In the genomic region with DNA sequence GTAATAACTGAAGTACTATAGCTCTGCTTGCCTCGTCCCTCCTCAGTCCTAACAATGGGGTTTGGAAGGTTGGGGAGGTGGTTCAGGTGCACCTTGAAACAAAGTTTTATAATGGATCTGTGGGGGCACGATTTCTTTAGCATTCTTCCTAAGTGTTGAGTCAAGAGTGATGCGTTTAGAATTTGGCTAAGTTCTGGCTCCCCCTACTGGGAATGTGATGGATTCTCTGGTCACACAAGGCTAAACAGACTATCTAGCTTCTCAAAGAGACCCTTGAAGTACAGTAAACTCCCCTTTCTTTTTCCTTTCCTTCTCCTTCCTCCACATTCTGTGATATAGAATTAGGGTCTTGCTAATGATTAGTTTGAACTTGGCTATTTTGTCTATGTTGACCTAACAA, we compare ENCODE assay signal across 8 mouse cellular contexts. TPM values are rescaled to one million over a fixed set of nuclear protein-coding genes. Genes with fewer than 3 reads are reported as not detected.
DNase-seq lines count a peak whose midpoint lies in the region; ATAC-seq and TF ChIP-seq lines count a peak whose summit lies in the region.

No protein-coding gene starts in this region.

- H3K4me1 ChIP-seq in heart, postnatal 0 days (ENCODE audit: control insufficient read depth, insufficient read depth) = no peaks in the 10 kb centered on the region
- no peaks in the 10 kb centered on the region for H3K4me1 ChIP-seq in testis, adult 2 months (ENCODE audit: control insufficient read depth, insufficient read depth, low read length)
- no peaks in the 10 kb centered on the region for H3K4me1 ChIP-seq in kidney, postnatal 0 days (replicated peaks; ENCODE audit: insufficient read depth, low read length)
- H3K4me1 ChIP-seq in stomach, postnatal 0 days (replicated peaks; ENCODE audit: control insufficient read depth, insufficient read depth) = no peaks in the 10 kb centered on the region

- peak; percentile 77 for DNase-seq in heart, postnatal 0 days (ENCODE audit: low spot score)
- no peak for DNase-seq in heart, adult 11 months
- no peak for DNase-seq in testis, postnatal 14 days (ENCODE audit: low spot score)
- peak; percentile 70 for DNase-seq in adipocyte (ENCODE audit: low spot score)
- DNase-seq in kidney, postnatal 0 days (ENCODE audit: low spot score) = peak; percentile 84
- no peak for DNase-seq in stomach, postnatal 0 days (ENCODE audit: low spot score)
- no peak for DNase-seq in right cerebral cortex, postnatal 36 days (ENCODE audit: low spot score in 2 of 2)

- H3K4me2 ChIP-seq in heart, postnatal 0 days (ENCODE audit: low read depth, low read length) = no peak overlapping the region
- no peak overlapping the region for H3K4me2 ChIP-seq in kidney, postnatal 0 days (ENCODE audit: low read length)
- no peak overlapping the region for H3K4me2 ChIP-seq in stomach, postnatal 0 days (replicated peaks; ENCODE audit: low read depth)

- no peaks in the 10 kb centered on the region for H3K9me3 ChIP-seq in heart, postnatal 0 days (replicated peaks; ENCODE audit: control insufficient read depth, low read length)
- H3K9me3 ChIP-seq in kidney, postnatal 0 days (replicated peaks; ENCODE audit: low read length) = no peaks in the 10 kb centered on the region
- no peaks in the 10 kb centered on the region for H3K9me3 ChIP-seq in stomach, postnatal 0 days (ENCODE audit: control insufficient read depth, low read length)

- no peak overlapping the region for H3K9ac ChIP-seq in heart, postnatal 0 days (replicated peaks; ENCODE audit: low read depth, low read length)
- H3K9ac ChIP-seq in kidney, postnatal 0 days (ENCODE audit: low read depth, low read length) = no peak overlapping the region
- no peak overlapping the region for H3K9ac ChIP-seq in stomach, postnatal 0 days (ENCODE audit: low read length)

- H3K27ac ChIP-seq in heart, postnatal 0 days (ENCODE audit: low read depth) = no peak overlapping the region
- H3K27ac ChIP-seq in testis, adult 2 months (ENCODE audit: control insufficient read depth, insufficient read depth, low read depth, low read length) = no peak overlapping the region
- no peak overlapping the region for H3K27ac ChIP-seq in kidney, postnatal 0 days
- no peak overlapping the region for H3K27ac ChIP-seq in stomach, postnatal 0 days (replicated peaks)

- H3K4me3 ChIP-seq in heart, postnatal 0 days (ENCODE audit: low read depth, low read length) = no peak overlapping the region
- H3K4me3 ChIP-seq in testis, adult 2 months (ENCODE audit: control insufficient read depth, low read depth, low read length) = no peak overlapping the region
- no peak overlapping the region for H3K4me3 ChIP-seq in kidney, postnatal 0 days (replicated peaks; ENCODE audit: low read depth, low read length)
- no peak overlapping the region for H3K4me3 ChIP-seq in stomach, postnatal 0 days (ENCODE audit: low read depth, low read length)

- TF ChIP-seq EP300 in heart, postnatal 0 days (IDR thresholded peaks at IDR 0.05; ENCODE audit: low read depth) = no peak
- no peak for TF ChIP-seq EP300 in stomach, postnatal 0 days (optimal IDR thresholded peaks at IDR 0.05)

- peak; percentile 53; the same call in 1 of the 2 replicates for ATAC-seq in heart, postnatal 0 days (ENCODE audit: insufficient read depth, low read depth)
- ATAC-seq in kidney, postnatal 0 days (replicated peaks; ENCODE audit: low FRiP score, low read depth) = no peak
- no peak for ATAC-seq in stomach, postnatal 0 days (ENCODE audit: low FRiP score, low TSS enrichment)

- peak; percentile 79 for TF ChIP-seq CTCF in heart, postnatal 0 days (IDR thresholded peaks at IDR 0.05; ENCODE audit: low read depth)
- peak; percentile 4; the same call in 1 of the 2 replicates for TF ChIP-seq CTCF in testis, adult 2 months (IDR thresholded peaks at IDR 0.05; ENCODE audit: control insufficient read depth, insufficient read depth, insufficient replicate concordance, low read depth, low read length)
- TF ChIP-seq CTCF in kidney, postnatal 0 days (IDR thresholded peaks at IDR 0.05; ENCODE audit: low read depth) = peak; percentile 86
- peak; percentile 80 for TF ChIP-seq CTCF in stomach, postnatal 0 days (IDR thresholded peaks at IDR 0.05; ENCODE audit: low read depth)

- peaks cover 11% of the 10 kb centered on the region for H3K36me3 ChIP-seq in heart, postnatal 0 days (replicated peaks; ENCODE audit: control insufficient read depth, insufficient read depth, low read length)
- no peaks in the 10 kb centered on the region for H3K36me3 ChIP-seq in testis, adult 2 months (ENCODE audit: control insufficient read depth, insufficient read depth, low read length)
- H3K36me3 ChIP-seq in kidney, postnatal 0 days (ENCODE audit: insufficient read depth, low read length) = peaks cover 10% of the 10 kb centered on the region
- peaks cover 5% of the 10 kb centered on the region for H3K36me3 ChIP-seq in stomach, postnatal 0 days (ENCODE audit: control insufficient read depth, insufficient read depth, low read length)

- no peaks in the 10 kb centered on the region for H3K27me3 ChIP-seq in heart, postnatal 0 days (ENCODE audit: control insufficient read depth, insufficient read depth, low read length)
- no peaks in the 10 kb centered on the region for H3K27me3 ChIP-seq in testis, adult 2 months (ENCODE audit: control insufficient read depth, insufficient read depth, low read length)
- H3K27me3 ChIP-seq in kidney, postnatal 0 days (ENCODE audit: insufficient read depth, low read length) = no peaks in the 10 kb centered on the region
- H3K27me3 ChIP-seq in stomach, postnatal 0 days (ENCODE audit: control insufficient read depth, insufficient read depth, low read length) = no peaks in the 10 kb centered on the region

- WGBS in heart, postnatal 0 days = 10% methylated on average over 3 of the region's 3 CpGs
- 13% methylated on average over 3 of the region's 3 CpGs for WGBS in kidney, postnatal 0 days
- WGBS in stomach, postnatal 0 days = 10% methylated on average over 3 of the region's 3 CpGs

- no peak for TF ChIP-seq POLR2A in testis, adult 2 months (IDR thresholded peaks at IDR 0.05; ENCODE audit: control insufficient read depth, low read depth, low read length)

RNA-seq across cellular contexts. Expression of gene Ubap2, which starts 11.5 kb away (rescaled TPM):
- 18.2 and 19.5 TPM in 2 replicates for total RNA-seq in heart, postnatal 0 days (2014; rRNA removed; ENCODE audit: low replicate concordance)
- polyA plus RNA-seq in heart, postnatal 0 days (2015; fragmentation: Nextera tagmentation; extraction: Ambion mirVana) = 26.4 and 27.1 TPM in 2 replicates
- 201 and 203 TPM in 2 replicates for polyA plus RNA-seq in testis, adult 2 months (2012; rRNA removed)
- polyA plus RNA-seq in kidney, postnatal 0 days (2015; fragmentation: Nextera tagmentation; extraction: Ambion mirVana) = 37.6 and 44.4 TPM in 2 replicates
- 17.9 and 19.5 TPM in 2 replicates for polyA plus RNA-seq in stomach, postnatal 0 days (2015; fragmentation: Nextera tagmentation; extraction: Ambion mirVana)

RNA-seq across cellular contexts. Expression of gene Dcaf12, which starts 28.3 kb away (rescaled TPM):
- 31.0 and 35.9 TPM in 2 replicates for total RNA-seq in heart, postnatal 0 days (2014; rRNA removed; ENCODE audit: low replicate concordance)
- polyA plus RNA-seq in heart, postnatal 0 days (2015; fragmentation: Nextera tagmentation; extraction: Ambion mirVana) = 29.0 and 31.1 TPM in 2 replicates
- polyA plus RNA-seq in testis, adult 2 months (2012; rRNA removed) = 71.2 and 84.7 TPM in 2 replicates
- polyA plus RNA-seq in kidney, postnatal 0 days (2015; fragmentation: Nextera tagmentation; extraction: Ambion mirVana) = 49.8 and 55.4 TPM in 2 replicates
- 32.3 and 32.4 TPM in 2 replicates for polyA plus RNA-seq in stomach, postnatal 0 days (2015; fragmentation: Nextera tagmentation; extraction: Ambion mirVana)

Comparison
In these comparisons a context has a peak if more than half of its experiments do, and no peak if none do; other contexts are left out.
1. DNase-seq: peak in heart, postnatal 0 days (single experiment), adipocyte (single experiment) and kidney, postnatal 0 days (single experiment); none in heart, adult 11 months (single experiment), testis, postnatal 14 days (single experiment), stomach, postnatal 0 days (single experiment) and right cerebral cortex, postnatal 36 days (0 of 2).
2. CTCF ChIP-seq: peak in every context shown above with its lines; median percentile 86 in kidney, postnatal 0 days; 80 in stomach, postnatal 0 days; 79 in heart, postnatal 0 days; 4 in testis, adult 2 months.